ENCODE assay signal across 8 mouse cellular contexts in the genomic region with DNA sequence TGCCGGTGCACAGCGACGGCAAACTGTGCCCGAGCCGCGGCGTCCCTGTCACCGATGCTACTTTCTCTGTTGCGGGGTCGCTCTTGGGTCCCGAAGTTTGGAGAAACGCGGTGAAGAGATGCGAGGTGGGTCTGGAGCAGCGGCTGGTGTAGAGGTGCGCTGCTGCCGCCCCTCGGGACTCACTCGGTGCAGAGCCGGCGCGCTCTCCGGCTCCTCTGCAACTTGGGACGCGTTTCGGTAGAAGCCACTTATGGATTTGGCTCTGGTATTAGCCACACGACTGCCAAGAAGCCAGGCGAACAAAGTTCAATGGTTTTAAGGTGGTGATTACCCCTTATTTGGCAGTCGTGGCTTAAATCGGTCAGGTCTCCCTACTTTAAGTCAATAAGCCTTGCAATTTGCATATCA. TPM values are rescaled to one million over a fixed set of nuclear protein-coding genes. Genes with fewer than 3 reads are reported as not detected.
DNase-seq lines count a peak whose midpoint lies in the region; ATAC-seq lines count a peak whose summit lies in the region.

No protein-coding gene starts in this region.

- H3K4me1 ChIP-seq in brown adipose tissue, adult 24 weeks (ENCODE audit: control insufficient read depth, insufficient read depth, insufficient read length, low read length), result peaks cover 6% of the 10 kb centered on the region; the same call in 1 of the 2 replicates
- H3K4me1 ChIP-seq in heart, embryonic 13.5 days, result peaks cover 42% of the 10 kb centered on the region
- peaks cover 12% of the 10 kb centered on the region for H3K4me1 ChIP-seq in midbrain, embryonic 15.5 days

- peak; percentile 58 for ATAC-seq in frontal cortex, adult (ENCODE audit: low TSS enrichment)
- no peak for ATAC-seq in heart, embryonic 13.5 days (ENCODE audit: extremely low read depth, insufficient number of reproducible peaks, low FRiP score, low TSS enrichment)
- ATAC-seq in midbrain, embryonic 15.5 days (replicated peaks), result peak; percentile 67

- peak overlapping the region; percentile 92 for H3K4me3 ChIP-seq in brown adipose tissue, adult 24 weeks (ENCODE audit: insufficient read depth, low read depth, low read length)
- H3K4me3 ChIP-seq in heart, embryonic 13.5 days, result peak overlapping the region; percentile 85
- peak overlapping the region; percentile 65 for H3K4me3 ChIP-seq in midbrain, embryonic 15.5 days

- no peak for DNase-seq in frontal cortex, adult 2 months (ENCODE audit: extremely low spot score in 1 of 2, low spot score in 1 of 2)
- peak; percentile 54 for DNase-seq in 3T3-L1 (ENCODE audit: low read depth, low spot score)
- peak; percentile 56 to 66 for DNase-seq in kidney, postnatal 36 days
- no peak for DNase-seq in layer of hippocampus, adult 9-10 months (ENCODE audit: low spot score)

- H3K27me3 ChIP-seq in heart, embryonic 13.5 days (replicated peaks), result no peaks in the 10 kb centered on the region
- no peaks in the 10 kb centered on the region for H3K27me3 ChIP-seq in midbrain, embryonic 15.5 days (replicated peaks)

- H3K27ac ChIP-seq in brown adipose tissue, adult 24 weeks (replicated peaks; ENCODE audit: low read depth, low read length), result peak overlapping the region; percentile 40
- H3K27ac ChIP-seq in heart, embryonic 13.5 days (replicated peaks), result peak overlapping the region; percentile 94
- H3K27ac ChIP-seq in midbrain, embryonic 15.5 days, result peak overlapping the region; percentile 88

- H3K9ac ChIP-seq in heart, embryonic 13.5 days, result peak overlapping the region; percentile 96
- peak overlapping the region; percentile 69 for H3K9ac ChIP-seq in midbrain, embryonic 15.5 days

- no peaks in the 10 kb centered on the region for H3K9me3 ChIP-seq in heart, embryonic 13.5 days
- no peaks in the 10 kb centered on the region for H3K9me3 ChIP-seq in midbrain, embryonic 15.5 days

- peaks cover 7% of the 10 kb centered on the region for H3K36me3 ChIP-seq in heart, embryonic 13.5 days
- H3K36me3 ChIP-seq in midbrain, embryonic 15.5 days (replicated peaks), result no peaks in the 10 kb centered on the region

- H3K4me2 ChIP-seq in heart, embryonic 13.5 days, result peak overlapping the region; percentile 77
- H3K4me2 ChIP-seq in midbrain, embryonic 15.5 days, result peak overlapping the region; percentile 61

- WGBS in heart, embryonic 13.5 days, result 0% methylated on average over 30 of the region's 30 CpGs
- WGBS in midbrain, embryonic 15.5 days, result under 1% methylated on average over 30 of the region's 30 CpGs

RNA-seq across cellular contexts. Expression of a gene that starts 0.6 kb away (rescaled TPM):
- 17.8 and 18.3 TPM in 2 replicates for polyA plus RNA-seq in frontal cortex, adult 2 months (2012; rRNA removed)
- 13.7 and 28.0 TPM in 2 replicates for polyA plus RNA-seq in brown adipose tissue, adult 24 weeks (2012; ENCODE audit: insufficient read depth, insufficient read length, missing spikeins)
- 37.9 and 41.4 TPM in 2 replicates for polyA plus RNA-seq in heart, embryonic 13.5 days (2015; fragmentation: Nextera tagmentation; extraction: Ambion mirVana)
- 15.4 and 16.3 TPM in 2 replicates for polyA plus RNA-seq in midbrain, embryonic 15.5 days (2015; fragmentation: Nextera tagmentation; extraction: Ambion mirVana)

Comparison
In these comparisons a context has a peak if more than half of its experiments do, and no peak if none do; other contexts are left out.
1. DNase-seq: peak in 3T3-L1 (single experiment) and kidney, postnatal 36 days (2 of 2); none in frontal cortex, adult 2 months (0 of 2) and layer of hippocampus, adult 9-10 months (single experiment).
2. H3K27ac ChIP-seq: peak in every context shown above with its lines; median percentile 94 in heart, embryonic 13.5 days; 88 in midbrain, embryonic 15.5 days; 40 in brown adipose tissue, adult 24 weeks.
3. Peak in every context shown above with its lines, with median percentiles within 50 percentile points of each other: H3K4me3 ChIP-seq.